Mouse (Mus musculus) limb, embryonic 11.5 days (tissue): ENCODE data around the gene Ifi47. TPM values are rescaled to one million over a fixed set of nuclear protein-coding genes. Genes with fewer than 3 reads are reported as not detected.
"Not testable (repeated sequence)": the region's sequence is repeated elsewhere in the genome, so short reads cannot be mapped to it uniquely, and the experiment has no call there.

Experiments used
- ATAC-seq: fragments of 200-750 bp; cut with Nextera tagmentation; 2 replicates; pipeline ENCODE4 v1.8.0; 2017; ENCODE audit warnings: low read depth; ENCODE audit not compliant: insufficient number of reproducible peaks, low FRiP score, low TSS enrichment
- DNase-seq: peaks from one replicate; pipeline ENCODE4 v3.0.0-alpha.2; 2015; ENCODE audit warnings: low spot score
- H3K27ac ChIP-seq: fragments of 300-500 bp; sonication (generic); replicated peaks from 2 replicates; pipeline ENCODE4 v1.5.1; 2014; ENCODE audit warnings: low read depth, mild to moderate bottlenecking, low read length
- H3K27me3 ChIP-seq: fragments of 300-500 bp; sonication (generic); 2 replicates; pipeline ENCODE4 v1.6.1; 2014; ENCODE audit warnings: mild to moderate bottlenecking, low read length, mixed read lengths; ENCODE audit not compliant: control insufficient read depth, insufficient read depth
- H3K36me3 ChIP-seq: fragments of 300-500 bp; sonication (generic); 2 replicates; pipeline ENCODE4 v1.6.1; 2014; ENCODE audit warnings: mild to moderate bottlenecking, low read length, moderate library complexity, mixed read lengths; ENCODE audit not compliant: control insufficient read depth, insufficient read depth
- H3K4me1 ChIP-seq: fragments of 300-500 bp; sonication (generic); 2 replicates; pipeline ENCODE4 v1.6.1; 2014; ENCODE audit warnings: low read length, mixed read lengths; ENCODE audit not compliant: control insufficient read depth, insufficient read depth
- H3K4me2 ChIP-seq: fragments of 300-500 bp; sonication (generic); 2 replicates; pipeline ENCODE4 v1.6.1; 2014; ENCODE audit warnings: low read depth, mild to moderate bottlenecking, moderate library complexity; ENCODE audit not compliant: severe bottlenecking
- H3K4me3 ChIP-seq: fragments of 300-500 bp; sonication (generic); 2 replicates; pipeline ENCODE4 v1.5.1; 2014; ENCODE audit warnings: low read depth, low read length
- H3K9ac ChIP-seq: fragments of 300-500 bp; sonication (generic); 2 replicates; pipeline ENCODE4 v1.6.1; 2014; ENCODE audit warnings: mild to moderate bottlenecking, low read length
- H3K9me3 ChIP-seq: fragments of 300-500 bp; sonication (generic); 2 replicates; pipeline ENCODE4 v1.6.1; 2016; ENCODE audit warnings: low read length; ENCODE audit not compliant: control insufficient read depth
- WGBS: fragments of 180-500 bp; shearing (Covaris S2); extraction: QIAGEN DNeasy Blood & Tissue Kit; methylation state at CpG from one replicate; pipeline ENCODE4 v1.1.7; 2014; 5-methylcytosine and 5-hydroxymethylcytosine counted together
- polyA plus RNA-seq: library from polyadenylated mRNA; unstranded; fragments of >200 nt; fragmentation: Nextera tagmentation; extraction: Ambion mirVana; gene quantifications from 2 replicates; pipeline ENCODE4 v1.2.1, GENCODE M21; 2014

Gene Ifi47
- polyA plus RNA-seq: 0.51 and 0.61 TPM in 2 replicates

- ATAC-seq, H3K4me3 ChIP-seq, H3K9ac ChIP-seq, H3K9me3 ChIP-seq, H3K4me2 ChIP-seq, H3K27me3 ChIP-seq, H3K36me3 ChIP-seq, H3K27ac ChIP-seq, H3K4me1 ChIP-seq, DNase-seq: not testable (repeated sequence)
- 82% methylated on average over 6 of the region's 6 CpGs for WGBS
Measured at GRCm38 (mm10) chr11:49076001-49076757, at the start of gene Ifi47. Gene Ifi47, plus strand, starts transcription at chr11:49076587.

GRCm38 (mm10) chr11:49050064-49050463, 26.3 kb upstream of the Ifi47 start:
- not testable (repeated sequence) for H3K36me3 ChIP-seq, H3K9me3 ChIP-seq, DNase-seq, ATAC-seq, H3K9ac ChIP-seq, H3K27me3 ChIP-seq, H3K4me1 ChIP-seq, H3K4me2 ChIP-seq, H3K27ac ChIP-seq, H3K4me3 ChIP-seq

GRCm38 (mm10) chr11:49051093-49051891, 25.1 kb upstream of the Ifi47 start, which contains the start of gene 9930111J21Rik2:
Gene 9930111J21Rik2, minus strand, starts transcription at chr11:49051242.
- not testable (repeated sequence) for H3K4me3 ChIP-seq, H3K9ac ChIP-seq, ATAC-seq, DNase-seq, H3K9me3 ChIP-seq, H3K4me1 ChIP-seq, H3K27me3 ChIP-seq, H3K36me3 ChIP-seq, H3K4me2 ChIP-seq, H3K27ac ChIP-seq
- WGBS: 85% methylated on average over 1 of the region's 6 CpGs

GRCm38 (mm10) chr11:49051894-49052293, 24.5 kb upstream of the Ifi47 start:
- not testable (repeated sequence) for H3K36me3 ChIP-seq, DNase-seq, ATAC-seq, H3K27me3 ChIP-seq, H3K4me2 ChIP-seq, H3K9me3 ChIP-seq, H3K9ac ChIP-seq, H3K27ac ChIP-seq, H3K4me3 ChIP-seq, H3K4me1 ChIP-seq
- WGBS: no CpG with 5 or more reads among the region's 5 CpGs

GRCm38 (mm10) chr11:49060061-49060460, 16.3 kb upstream of the Ifi47 start:
- ATAC-seq, H3K36me3 ChIP-seq, H3K9ac ChIP-seq, H3K4me2 ChIP-seq, H3K4me1 ChIP-seq, H3K9me3 ChIP-seq, H3K27ac ChIP-seq, H3K27me3 ChIP-seq, DNase-seq, H3K4me3 ChIP-seq: not testable (repeated sequence)
- WGBS: 68% methylated on average over 2 of the region's 3 CpGs

- not testable (repeated sequence) for H3K9ac ChIP-seq, H3K36me3 ChIP-seq, H3K27me3 ChIP-seq, H3K9me3 ChIP-seq, DNase-seq, ATAC-seq, H3K27ac ChIP-seq, H3K4me1 ChIP-seq, H3K4me2 ChIP-seq, H3K4me3 ChIP-seq
- 56% methylated on average over 2 of the region's 2 CpGs for WGBS
Measured at GRCm38 (mm10) chr11:49061865-49062264, 14.5 kb upstream of the Ifi47 start.

- not testable (repeated sequence) for DNase-seq, H3K27ac ChIP-seq, ATAC-seq, H3K36me3 ChIP-seq, H3K9me3 ChIP-seq, H3K4me1 ChIP-seq, H3K4me3 ChIP-seq, H3K4me2 ChIP-seq, H3K27me3 ChIP-seq, H3K9ac ChIP-seq
- WGBS: 80% methylated on average over 5 of the region's 5 CpGs
Measured at GRCm38 (mm10) chr11:49063713-49064469, 12.5 kb upstream of the Ifi47 start, which contains the start of gene Tgtp2. Gene Tgtp2, minus strand, starts transcription at chr11:49064206.

- DNase-seq: no peak
Measured at GRCm38 (mm10) chr11:49068358-49068757, 8.0 kb upstream of the Ifi47 start.

More at GRCm38 (mm10) chr11:49068358-49068757, 8.0 kb upstream of the Ifi47 start:
- no peaks in the 10 kb centered on the region for H3K9me3 ChIP-seq
- no peak overlapping the region for H3K4me2 ChIP-seq
- 86% methylated on average over 1 of the region's 1 CpGs for WGBS
- no peak for ATAC-seq
- H3K36me3 ChIP-seq: no peaks in the 10 kb centered on the region
- H3K4me1 ChIP-seq: no peaks in the 10 kb centered on the region
- no peak overlapping the region for H3K9ac ChIP-seq
- no peaks in the 10 kb centered on the region for H3K27me3 ChIP-seq
- H3K27ac ChIP-seq: no peak overlapping the region
- no peak overlapping the region for H3K4me3 ChIP-seq
